Mouse (Mus musculus): ENCODE data around the gene Slc51a.

The Slc51a gene

DNA sequence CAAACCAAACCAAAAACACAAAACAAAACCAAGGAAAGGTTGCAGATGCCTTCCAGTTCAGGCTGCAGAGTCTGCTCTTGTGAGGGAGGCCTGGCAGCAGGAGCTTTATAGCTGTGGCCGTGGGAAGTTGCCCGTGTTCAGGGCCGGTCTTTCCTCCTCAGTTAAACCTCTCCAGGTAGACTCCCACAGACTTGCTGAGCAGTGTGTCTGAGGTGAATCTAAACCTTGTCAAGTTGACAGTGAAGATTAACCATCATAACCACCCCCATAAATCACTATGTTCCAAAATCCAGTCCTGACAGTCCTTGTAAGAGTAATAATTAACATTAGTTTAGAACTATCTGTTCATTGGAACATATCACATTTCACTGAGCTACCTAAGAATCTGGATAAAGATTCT lies 60.2 kb downstream of the Slc51a start:
- no peak for DNase-seq
